Mouse (Mus musculus) thymus, postnatal 25 days (tissue): Measurements from ENCODE around the gene Acnat2.
"Not testable (repeated sequence)": the region's sequence is repeated elsewhere in the genome, so short reads cannot be mapped to it uniquely, and the experiment has no call there.

Experiments
- DNase-seq: peaks from one replicate; pipeline ENCODE4 v3.0.0; 2022

The Acnat2 gene

GRCm38 (mm10) chr4:49407957-49408356, at the start of gene Acnat2:
Gene Acnat2 (minus strand): TSS chr4:49408151.
- not testable (repeated sequence) for DNase-seq

- DNase-seq = no peak
Measured at GRCm38 (mm10) chr4:49456171-49456570, 48.2 kb upstream of the Acnat2 start.

- DNase-seq = no peak
Measured at GRCm38 (mm10) chr4:49451848-49452551, 44.0 kb upstream of the Acnat2 start.

- not testable (repeated sequence) for DNase-seq
Measured at GRCm38 (mm10) chr4:49451133-49451847, 43.3 kb upstream of the Acnat2 start.

- DNase-seq = not testable (repeated sequence)
Measured at GRCm38 (mm10) chr4:49436968-49437367, 29.0 kb upstream of the Acnat2 start.

GRCm38 (mm10) chr4:49410151-49410550, 2.2 kb upstream of the Acnat2 start:
- DNase-seq = not testable (repeated sequence)

- no peak for DNase-seq
Measured at GRCm38 (mm10) chr4:49386873-49387272, 21.1 kb downstream of the Acnat2 start.

GRCm38 (mm10) chr4:49383576-49384318, 24.2 kb downstream of the Acnat2 start:
- not testable (repeated sequence) for DNase-seq

GRCm38 (mm10) chr4:49368046-49368445, 39.9 kb downstream of the Acnat2 start:
- not testable (repeated sequence) for DNase-seq

- DNase-seq = no peak
Measured at GRCm38 (mm10) chr4:49357097-49357496, 50.9 kb downstream of the Acnat2 start.

GRCm38 (mm10) chr4:49350470-49350869, 57.5 kb downstream of the Acnat2 start:
- no peak for DNase-seq

- no peak for DNase-seq
Measured at GRCm38 (mm10) chr4:49348677-49349076, 59.3 kb downstream of the Acnat2 start.

- not testable (repeated sequence) for DNase-seq
Measured at GRCm38 (mm10) chr4:49348001-49348400, 60.0 kb downstream of the Acnat2 start.

GRCm38 (mm10) chr4:49340091-49340490, 67.9 kb downstream of the Acnat2 start:
- DNase-seq = not testable (repeated sequence)

- not testable (repeated sequence) for DNase-seq
Measured at GRCm38 (mm10) chr4:49337949-49338348, 70.0 kb downstream of the Acnat2 start.
